Mouse (Mus musculus) CH12.LX (cell line): ENCODE results near the gene Hmga1b. TPM values are rescaled to one million over a fixed set of nuclear protein-coding genes. Genes with fewer than 3 reads are reported as not detected.

ENCODE experiments used
- DNase-seq: peaks from one replicate; pipeline ENCODE4 v3.0.0-alpha.2; 2013; ENCODE audit errors: extremely low read depth
- H3K27ac ChIP-seq: 2 replicates; pipeline ENCODE4 v1.5.1; 2012; ENCODE audit warnings: low read depth, mild to moderate bottlenecking, control low read depth, moderate library complexity; ENCODE audit not compliant: insufficient read depth
- H3K27me3 ChIP-seq: replicated peaks from 2 replicates; pipeline ENCODE3; 2012; ENCODE audit warnings: inconsistent platforms
- H3K36me3 ChIP-seq, 2 experiments: replicated peaks in 1 of 2; 2 replicates each; pipeline versions ENCODE3 to v1.6.1; 2012; ENCODE audit warnings: inconsistent platforms in 1 of 2, low read length in 1 of 2, mild to moderate bottlenecking in 1 of 2, mixed read lengths in 1 of 2, moderate library complexity in 1 of 2; ENCODE audit not compliant: control insufficient read depth in 1 of 2, insufficient read depth in 1 of 2
- H3K4me1 ChIP-seq, 2 experiments: 2 replicates each; pipeline ENCODE4 v1.6.1; 2012; ENCODE audit warnings: inconsistent platforms in 1 of 2, moderate library complexity in 1 of 2; ENCODE audit not compliant: insufficient read depth in 2 of 2, control insufficient read depth in 1 of 2
- H3K4me2 ChIP-seq: 2 replicates; pipeline ENCODE4 v1.6.1; 2012; ENCODE audit warnings: low read depth, mild to moderate bottlenecking, control low read depth; ENCODE audit not compliant: poor library complexity, insufficient read depth, severe bottlenecking
- H3K4me3 ChIP-seq, 3 experiments: fragments of 150-350 bp in 1 of 3; sonication (generic) in 1 of 3; replicated peaks in 1 of 3; 2 replicates each; pipeline versions ENCODE3 to v1.5.1; 2011 to 2012; ENCODE audit warnings: low read depth in 2 of 3, low read length in 2 of 3, mild to moderate bottlenecking in 2 of 3, moderate library complexity in 2 of 3, control low read depth in 1 of 3, improper control_type of control experiment in 1 of 3, inconsistent platforms in 1 of 3, mixed read lengths in 1 of 3; ENCODE audit not compliant: poor library complexity in 1 of 3
- H3K79me2 ChIP-seq: replicated peaks from 2 replicates; pipeline ENCODE4 v1.6.1; 2012; ENCODE audit warnings: mild to moderate bottlenecking, moderate library complexity; ENCODE audit not compliant: control insufficient read depth, poor library complexity, insufficient read depth, severe bottlenecking; ENCODE audit errors: extremely low read depth
- H3K9ac ChIP-seq: 2 replicates; pipeline ENCODE4 v1.6.1; 2012; ENCODE audit warnings: low read depth, mild to moderate bottlenecking, control low read depth, moderate library complexity; ENCODE audit not compliant: insufficient read depth
- H3K9me3 ChIP-seq: replicated peaks from 2 replicates; pipeline ENCODE3; 2012; ENCODE audit warnings: low read length, inconsistent platforms, mixed read lengths
- CHD1 ChIP-seq: IDR thresholded peaks from 2 replicates; pipeline ENCODE4 v1.6.1; 2012; ENCODE audit warnings: low read depth, low read length, improper control_type of control experiment, inconsistent platforms
- CTCF ChIP-seq, 2 experiments: IDR thresholded peaks in 1 of 2; conservative IDR thresholded peaks in 1 of 2; 2 replicates each; pipeline ENCODE4 v1.5.1; 2011 to 2012; ENCODE audit warnings: low read depth in 2 of 2, low read length in 2 of 2, improper control_type of control experiment in 1 of 2, inconsistent platforms in 1 of 2, mild to moderate bottlenecking in 1 of 2, moderate library complexity in 1 of 2
- E2F4 ChIP-seq: IDR thresholded peaks from 2 replicates; pipeline ENCODE4 v1.6.1; 2011; ENCODE audit warnings: low read depth, low read length, improper control_type of control experiment; ENCODE audit not compliant: insufficient replicate concordance
- EP300 ChIP-seq: IDR thresholded peaks from 2 replicates; pipeline ENCODE4 v1.6.1; 2011; ENCODE audit warnings: low read length, improper control_type of control experiment
- ETS1 ChIP-seq: conservative IDR thresholded peaks from 2 replicates; pipeline ENCODE4 v1.6.1; 2012; ENCODE audit warnings: low read depth, mild to moderate bottlenecking, inconsistent platforms, low read length, improper control_type of control experiment, moderate library complexity
- GABPA ChIP-seq: IDR thresholded peaks from 2 replicates; pipeline ENCODE4 v1.6.1; 2012; ENCODE audit warnings: low read depth, low read length, improper control_type of control experiment, inconsistent platforms; ENCODE audit not compliant: insufficient replicate concordance
- HCFC1 ChIP-seq: IDR thresholded peaks from 2 replicates; pipeline ENCODE4 v1.6.1; 2012; ENCODE audit warnings: low read depth, mild to moderate bottlenecking, inconsistent platforms, low read length, improper control_type of control experiment
- IRF4 ChIP-seq: IDR thresholded peaks from 2 replicates; pipeline ENCODE4 v1.6.1; 2014; ENCODE audit warnings: low read depth, mild to moderate bottlenecking, inconsistent platforms, low read length, improper control_type of control experiment
- JUND ChIP-seq: conservative IDR thresholded peaks from 2 replicates; pipeline ENCODE4 v1.6.1; 2011; ENCODE audit warnings: low read depth, low read length, improper control_type of control experiment
- KAT2A ChIP-seq: IDR thresholded peaks from 2 replicates; pipeline ENCODE4 v1.6.1; 2012; ENCODE audit warnings: low read length, improper control_type of control experiment, inconsistent platforms; ENCODE audit not compliant: insufficient replicate concordance
- MAX ChIP-seq: IDR thresholded peaks from 2 replicates; pipeline ENCODE4 v1.6.1; 2011; ENCODE audit warnings: low read length, improper control_type of control experiment
- MEF2A ChIP-seq: IDR thresholded peaks from 2 replicates; pipeline ENCODE4 v1.6.1; 2014; ENCODE audit warnings: low read depth, mild to moderate bottlenecking, inconsistent platforms, low read length, improper control_type of control experiment, borderline replicate concordance
- PAX5 ChIP-seq: IDR thresholded peaks from 2 replicates; pipeline ENCODE4 v1.6.1; 2012; ENCODE audit warnings: low read length, inconsistent platforms, mixed read lengths
- RAD21 ChIP-seq: IDR thresholded peaks from 2 replicates; pipeline ENCODE4 v1.6.1; 2011; ENCODE audit warnings: low read depth, mild to moderate bottlenecking, low read length, improper control_type of control experiment, moderate library complexity
- RCOR1 ChIP-seq: conservative IDR thresholded peaks from 2 replicates; pipeline ENCODE4 v1.6.1; 2012; ENCODE audit warnings: low read depth, mild to moderate bottlenecking, inconsistent platforms, low read length, improper control_type of control experiment
- SIN3A ChIP-seq: IDR thresholded peaks from 2 replicates; pipeline ENCODE4 v1.6.1; 2012; ENCODE audit warnings: low read length, improper control_type of control experiment, inconsistent platforms
- SMC3 ChIP-seq: IDR thresholded peaks from 2 replicates; pipeline ENCODE4 v1.6.1; 2011; ENCODE audit warnings: low read depth, low read length, improper control_type of control experiment
- TBP ChIP-seq: conservative IDR thresholded peaks from 2 replicates; pipeline ENCODE4 v1.6.1; 2011; ENCODE audit warnings: low read depth, low read length, improper control_type of control experiment
- TCF12 ChIP-seq: IDR thresholded peaks from 2 replicates; pipeline ENCODE4 v1.6.1; 2014; ENCODE audit warnings: low read depth, mild to moderate bottlenecking, inconsistent platforms, low read length, improper control_type of control experiment
- USF1 ChIP-seq: IDR thresholded peaks from 2 replicates; pipeline ENCODE4 v1.6.1; 2014; ENCODE audit warnings: low read depth, mild to moderate bottlenecking, inconsistent platforms, low read length, improper control_type of control experiment
- USF2 ChIP-seq: conservative IDR thresholded peaks from 2 replicates; pipeline ENCODE4 v1.6.1; 2011; ENCODE audit warnings: low read depth, low read length, improper control_type of control experiment
- ZKSCAN1 ChIP-seq: IDR thresholded peaks from 2 replicates; pipeline ENCODE4 v1.6.1; 2012; ENCODE audit warnings: low read depth, inconsistent platforms, low read length, improper control_type of control experiment, borderline replicate concordance
- ZNF384 ChIP-seq: IDR thresholded peaks from 2 replicates; pipeline ENCODE4 v1.6.1; 2012; ENCODE audit warnings: low read depth, low read length, improper control_type of control experiment, inconsistent platforms
- dilution Hi-C: fragments of 300-500 bp; cut with MboI; formaldehyde crosslinking; loops from 2 replicates; pipeline ENCODE4 v1.14.3; 2020; ENCODE audit warnings: low sequenced_read_pairs; ENCODE audit not compliant: extremely low pct_unique_long_range_greater_than_20kb, extremely low pct_ligation_motif_present
- in situ Hi-C: fragments of 300-500 bp; cut with MboI; formaldehyde crosslinking; loops from 3 replicates; pipeline ENCODE4 v1.14.3; 2019; ENCODE audit warnings: low sequenced_read_pairs, low pct_ligation_motif_present, low pct_unique_long_range_greater_than_20kb, mixed read lengths
- polyA plus RNA-seq: library from polyadenylated mRNA; unstranded; fragments of >175 nt; gene quantifications from 2 replicates; pipeline ENCODE4 v1.2.1, GENCODE M21; 2012; ENCODE audit warnings: low read depth; ENCODE audit not compliant: insufficient read length
- total RNA-seq, 2 experiments: library from RNA; depleted of rRNA; stranded (reverse); fragments of 300-350 nt in 1 of 2; fragments of >200 nt in 1 of 2; gene quantifications; 2 replicates each; pipeline ENCODE4 v1.2.3; 2012 to 2014

Hmga1b gene
- total and polyA plus RNA-seq, 3 experiments, result 126 to 414 (median 167) TPM

DNA sequence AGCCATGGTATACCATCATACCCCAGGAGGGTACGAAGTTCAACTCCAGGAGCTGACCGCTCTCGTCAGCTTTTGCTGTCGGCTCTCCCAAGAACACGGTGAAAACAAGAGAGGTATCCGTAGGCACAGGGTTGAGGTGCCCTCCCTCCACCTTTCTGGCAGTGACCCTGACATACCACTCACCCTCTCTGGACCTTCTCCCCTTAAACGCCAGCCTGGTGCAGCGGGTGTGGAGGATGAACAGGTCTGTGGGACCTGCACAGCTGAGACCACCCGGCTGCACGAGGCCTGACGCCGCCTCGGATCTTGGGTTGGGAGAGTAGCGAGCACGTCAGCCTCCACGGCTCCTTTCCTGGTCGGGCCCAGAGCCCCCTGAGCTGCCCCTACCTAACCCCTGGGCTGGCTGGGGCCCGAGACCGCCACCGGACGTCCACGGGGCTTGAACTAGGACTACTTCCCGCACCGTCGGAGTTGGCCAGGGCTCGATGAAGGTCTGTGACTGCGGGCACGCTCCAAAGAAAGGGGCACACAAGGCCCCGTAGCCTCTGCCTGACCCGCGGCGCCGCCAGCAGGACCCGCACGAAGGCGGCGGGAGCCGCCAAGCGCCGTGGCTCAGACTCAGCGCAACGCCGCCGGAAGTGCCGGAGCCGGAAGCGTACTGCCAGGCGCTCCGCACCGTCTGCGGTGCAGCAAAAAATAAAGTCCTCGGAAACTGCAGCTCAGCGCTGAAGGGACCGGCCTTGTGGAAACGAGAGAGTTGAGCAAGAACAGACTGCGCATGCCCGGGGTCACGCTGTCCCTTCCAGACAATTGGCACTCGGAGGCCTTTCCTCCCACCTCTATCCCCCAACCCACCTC is 33.4 kb downstream of the Hmga1b start, which contains the start of gene Dus1l (continued):
- TF ChIP-seq EP300 (no peak), IRF4 (peak; percentile 81; the same call in 1 of the 2 replicates), SMC3 (no peak), ZNF384 (no peak), HCFC1 (peak; percentile 96), RCOR1 (0 out of 2 replicates have a peak, but pooled peaks have one; percentile 90), ZKSCAN1 (no peak), USF2 (no peak; the same call in 1 of the 2 replicates), GABPA (peak; percentile 46; the same call in 1 of the 2 replicates), MEF2A (peak; percentile 91), ETS1 (0 out of 2 replicates have a peak, but pooled peaks have one; percentile 13), SIN3A (peak; percentile 98), PAX5 (no peak), TBP (peak; percentile 94), CHD1 (no peak)

DNA sequence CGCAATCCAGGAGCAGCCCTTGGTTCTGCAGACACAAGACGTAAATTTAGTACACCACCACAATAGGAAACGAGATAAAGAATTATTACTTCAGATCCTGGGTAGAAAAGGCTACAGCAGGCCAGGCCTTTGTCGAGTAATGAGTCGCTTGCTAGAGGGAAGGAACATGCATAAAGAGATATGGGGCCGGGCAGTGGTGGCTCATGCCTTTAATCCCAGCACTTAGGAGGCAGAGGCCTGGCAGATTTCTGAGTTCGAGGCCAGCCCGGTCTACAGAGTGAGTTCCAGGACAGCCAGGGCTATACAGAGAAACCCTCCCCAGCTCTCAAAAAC is 34.0 kb downstream of the Hmga1b start:
- in situ Hi-C loops (no loop called here), dilution Hi-C loops (no loop called here)
- Histone ChIP-seq H3K9me3 (no peaks in the 10 kb centered on the region), H3K27ac (no peak overlapping the region), H3K4me2 (peak overlapping the region; percentile 32; the same call in 1 of the 2 replicates), H3K27me3 (no peaks in the 10 kb centered on the region), H3K4me1 (peaks cover 15 to 41% of the 10 kb centered on the region in 2 experiments), H3K79me2 (peaks cover 19% of the 10 kb centered on the region), H3K36me3 (peaks cover 27 to 38% of the 10 kb centered on the region in 2 experiments), H3K9ac (peak overlapping the region; percentile 46), H3K4me3 (peak overlapping the region in 2 of 3 experiments; percentile 74 to 95)
- TF ChIP-seq TCF12, result no peak; the same call in 1 of the 2 replicates
- no peak for TF ChIP-seq RAD21
- TF ChIP-seq USF1, result no peak
- TF ChIP-seq KAT2A, result 0 out of 2 replicates have a peak, but pooled peaks have one; percentile 5
- TF ChIP-seq JUND, result no peak
- TF ChIP-seq ETS1, result 0 out of 2 replicates have a peak, but pooled peaks have one; percentile 3
- TF ChIP-seq E2F4, result no peak
- 0 out of 2 replicates have a peak, but pooled peaks have one; percentile 4 for TF ChIP-seq IRF4
- TF ChIP-seq MAX, result no peak
- TF ChIP-seq CTCF (conservative IDR thresholded peaks at IDR 0.05 in 1 of 2, IDR thresholded peaks at IDR 0.05 in 1 of 2; ENCODE audit: low read depth in 2 of 2, low read length in 2 of 2), result no peak
- no peak for DNase-seq
